Mouse (Mus musculus) forebrain, embryonic 16.5 days (tissue): ENCODE data around the gene Spata13. TPM values are rescaled to one million over a fixed set of nuclear protein-coding genes. Genes with fewer than 3 reads are reported as not detected.

Experiments used
- ATAC-seq: fragments of 200-750 bp; cut with Nextera tagmentation; 2 replicates; pipeline ENCODE4 v1.8.0; 2017; ENCODE audit warnings: mild to moderate bottlenecking, moderate library complexity
- H3K27ac ChIP-seq: fragments of 300-500 bp; sonication (generic); 2 replicates; pipeline ENCODE4 v1.5.1; 2014; ENCODE audit warnings: low read length, control low read depth
- H3K27me3 ChIP-seq: fragments of 300-500 bp; sonication (generic); replicated peaks from 2 replicates; pipeline ENCODE4 v1.6.1; 2014; ENCODE audit warnings: low read length; ENCODE audit not compliant: control insufficient read depth, insufficient read depth
- H3K36me3 ChIP-seq: fragments of 300-500 bp; sonication (generic); 2 replicates; pipeline ENCODE4 v1.6.1; 2014; ENCODE audit not compliant: control insufficient read depth, insufficient read depth
- H3K4me1 ChIP-seq: fragments of 300-500 bp; sonication (generic); replicated peaks from 2 replicates; pipeline ENCODE4 v1.6.1; 2014; ENCODE audit warnings: low read length; ENCODE audit not compliant: control insufficient read depth, insufficient read depth
- H3K4me2 ChIP-seq: fragments of 300-500 bp; sonication (generic); 2 replicates; pipeline ENCODE4 v1.6.1; 2014; ENCODE audit warnings: mild to moderate bottlenecking, low read length, control low read depth
- H3K4me3 ChIP-seq: fragments of 300-500 bp; sonication (generic); replicated peaks from 2 replicates; pipeline ENCODE4 v1.5.1; 2014; ENCODE audit warnings: mild to moderate bottlenecking, low read length, control low read depth
- H3K9ac ChIP-seq: fragments of 300-500 bp; sonication (generic); replicated peaks from 2 replicates; pipeline ENCODE4 v1.6.1; 2014; ENCODE audit warnings: low read depth, low read length, control low read depth
- H3K9me3 ChIP-seq: fragments of 300-500 bp; sonication (generic); 2 replicates; pipeline ENCODE4 v1.6.1; 2016; ENCODE audit warnings: low read length; ENCODE audit not compliant: control insufficient read depth
- WGBS: fragments of 180-500 bp; shearing (Covaris S2); extraction: QIAGEN DNeasy Blood & Tissue Kit; methylation state at CpG from one replicate; pipeline ENCODE4 v1.1.7; 2014; 5-methylcytosine and 5-hydroxymethylcytosine counted together
- polyA plus RNA-seq: library from polyadenylated mRNA; unstranded; fragments of >200 nt; fragmentation: Nextera tagmentation; extraction: Ambion mirVana; gene quantifications from 2 replicates; pipeline ENCODE4 v1.2.1, GENCODE M21; 2015

Spata13 gene
- polyA plus RNA-seq, 1 experiment from 2014 or later, result 41.8 TPM

- H3K9me3 ChIP-seq, result no peaks in the 10 kb centered on the region
- no peak overlapping the region for H3K9ac ChIP-seq
- peak overlapping the region; percentile 76 for H3K27ac ChIP-seq
- H3K4me3 ChIP-seq, result 0 out of 2 replicates have a peak overlapping the region, but pooled peaks have one; percentile 1
- H3K27me3 ChIP-seq, result no peaks in the 10 kb centered on the region
- H3K36me3 ChIP-seq, result no peaks in the 10 kb centered on the region
- WGBS, result 20% methylated on average over 10 of the region's 10 CpGs
- H3K4me1 ChIP-seq, result peaks cover 14% of the 10 kb centered on the region
- peak; percentile 73 for ATAC-seq
- H3K4me2 ChIP-seq, result peak overlapping the region; percentile 32
Observed at GRCm38 (mm10) chr14:60753801-60754126, 120.0 kb downstream of the Spata13 start.

GRCm38 (mm10) chr14:60754656-60755055 lies 120.9 kb downstream of the Spata13 start:
- Histone ChIP-seq H3K9ac (no peak overlapping the region), H3K27me3 (no peaks in the 10 kb centered on the region), H3K27ac (no peak overlapping the region), H3K9me3 (no peaks in the 10 kb centered on the region), H3K4me1 (peaks cover 14% of the 10 kb centered on the region), H3K4me2 (no peak overlapping the region), H3K4me3 (no peak overlapping the region), H3K36me3 (no peaks in the 10 kb centered on the region)
- ATAC-seq, result no peak
- WGBS, result 94% methylated on average over 5 of the region's 5 CpGs

DNA sequence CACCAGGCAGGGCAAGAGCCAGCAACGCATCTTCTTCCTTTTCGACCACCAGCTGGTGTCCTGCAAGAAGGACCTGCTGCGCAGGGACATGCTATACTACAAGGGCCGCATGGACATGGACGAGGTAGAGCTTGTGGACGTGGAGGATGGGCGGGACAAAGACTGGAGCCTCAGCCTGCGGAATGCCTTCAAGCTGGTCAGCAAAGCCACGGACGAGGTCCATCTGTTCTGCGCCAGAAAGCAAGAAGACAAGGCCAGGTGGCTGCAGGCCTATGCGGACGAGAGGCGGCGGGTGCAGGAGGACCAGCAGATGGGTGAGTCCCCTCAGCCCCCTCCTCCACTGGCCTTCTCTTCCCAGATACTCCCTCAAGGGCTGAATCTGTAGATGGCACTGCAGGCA lies 122.5 kb downstream of the Spata13 start:
- Histone ChIP-seq H3K27me3 (no peaks in the 10 kb centered on the region), H3K4me1 (peaks cover 14% of the 10 kb centered on the region), H3K36me3 (no peaks in the 10 kb centered on the region), H3K9ac (no peak overlapping the region), H3K9me3 (no peaks in the 10 kb centered on the region), H3K4me2 (no peak overlapping the region), H3K4me3 (no peak overlapping the region), H3K27ac (no peak overlapping the region)
- ATAC-seq, result no peak
- 94% methylated on average over 15 of the region's 15 CpGs for WGBS

- Histone ChIP-seq H3K27ac (no peak overlapping the region), H3K4me2 (no peak overlapping the region), H3K9me3 (no peaks in the 10 kb centered on the region), H3K9ac (no peak overlapping the region), H3K27me3 (no peaks in the 10 kb centered on the region), H3K4me1 (peaks cover 14% of the 10 kb centered on the region), H3K36me3 (no peaks in the 10 kb centered on the region), H3K4me3 (no peak overlapping the region)
- 95% methylated on average over 8 of the region's 8 CpGs for WGBS
- no peak for ATAC-seq
Observed at GRCm38 (mm10) chr14:60757265-60757664, 123.5 kb downstream of the Spata13 start.

DNA sequence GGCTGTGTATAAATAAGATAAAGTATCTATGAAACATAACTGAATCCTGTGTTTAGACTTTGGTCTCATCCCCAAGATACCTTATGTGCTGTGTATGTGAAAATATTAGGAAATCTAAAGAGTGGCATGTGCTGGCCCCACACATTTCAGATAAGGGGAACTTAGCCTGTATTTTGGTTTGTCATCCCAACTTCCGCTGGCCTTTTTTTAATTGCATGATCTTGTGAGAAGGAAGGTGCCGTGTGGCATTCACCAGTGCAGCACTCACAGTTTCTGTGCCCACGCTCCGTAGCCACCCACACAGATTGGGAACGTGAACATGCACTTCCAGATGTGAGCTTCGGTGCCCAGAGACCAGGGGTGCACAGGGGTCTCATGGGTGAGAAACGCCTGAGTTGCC lies 123.9 kb downstream of the Spata13 start:
- H3K9ac ChIP-seq, result no peak overlapping the region
- H3K4me2 ChIP-seq, result no peak overlapping the region
- no peak for ATAC-seq
- no peaks in the 10 kb centered on the region for H3K9me3 ChIP-seq
- no peak overlapping the region for H3K27ac ChIP-seq
- no peak overlapping the region for H3K4me3 ChIP-seq
- H3K36me3 ChIP-seq, result no peaks in the 10 kb centered on the region
- WGBS, result 94% methylated on average over 7 of the region's 7 CpGs
- H3K4me1 ChIP-seq, result peaks cover 13% of the 10 kb centered on the region
- no peaks in the 10 kb centered on the region for H3K27me3 ChIP-seq

GRCm38 (mm10) chr14:60759097-60759496 lies 125.3 kb downstream of the Spata13 start:
- no peak overlapping the region for H3K4me3 ChIP-seq
- WGBS, result 88% methylated on average over 8 of the region's 8 CpGs
- ATAC-seq, result no peak
- no peak overlapping the region for H3K4me2 ChIP-seq
- H3K9me3 ChIP-seq, result no peaks in the 10 kb centered on the region
- H3K27ac ChIP-seq, result no peak overlapping the region
- H3K9ac ChIP-seq, result no peak overlapping the region
- no peaks in the 10 kb centered on the region; the same call in 1 of the 2 replicates for H3K4me1 ChIP-seq
- H3K27me3 ChIP-seq, result no peaks in the 10 kb centered on the region
- H3K36me3 ChIP-seq, result no peaks in the 10 kb centered on the region

DNA sequence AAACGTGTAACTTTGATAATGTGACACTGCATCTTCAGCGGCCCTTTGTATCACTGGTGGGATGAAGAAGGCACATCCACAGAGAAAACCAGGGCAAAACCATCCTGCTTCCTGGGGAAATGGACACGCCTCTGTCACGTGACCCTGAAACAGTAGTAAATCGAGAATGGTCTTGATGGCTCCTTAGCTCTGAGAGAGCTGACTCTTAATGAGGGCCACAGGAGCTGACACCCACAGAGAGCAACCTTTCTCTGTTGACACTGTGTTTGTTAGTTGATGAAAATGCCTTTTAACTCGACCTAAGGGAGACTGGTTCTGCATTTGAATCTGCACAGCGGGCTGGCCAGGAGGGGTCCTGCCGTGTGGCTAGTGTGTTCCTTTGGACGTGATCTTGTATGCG lies 128.0 kb downstream of the Spata13 start:
- H3K4me3 ChIP-seq, result no peak overlapping the region
- ATAC-seq, result no peak
- H3K27ac ChIP-seq, result no peak overlapping the region
- H3K4me2 ChIP-seq, result no peak overlapping the region
- H3K4me1 ChIP-seq, result no peaks in the 10 kb centered on the region
- WGBS, result 68% methylated on average over 10 of the region's 10 CpGs
- no peaks in the 10 kb centered on the region for H3K27me3 ChIP-seq
- no peaks in the 10 kb centered on the region for H3K36me3 ChIP-seq
- no peak overlapping the region for H3K9ac ChIP-seq
- no peaks in the 10 kb centered on the region for H3K9me3 ChIP-seq

DNA sequence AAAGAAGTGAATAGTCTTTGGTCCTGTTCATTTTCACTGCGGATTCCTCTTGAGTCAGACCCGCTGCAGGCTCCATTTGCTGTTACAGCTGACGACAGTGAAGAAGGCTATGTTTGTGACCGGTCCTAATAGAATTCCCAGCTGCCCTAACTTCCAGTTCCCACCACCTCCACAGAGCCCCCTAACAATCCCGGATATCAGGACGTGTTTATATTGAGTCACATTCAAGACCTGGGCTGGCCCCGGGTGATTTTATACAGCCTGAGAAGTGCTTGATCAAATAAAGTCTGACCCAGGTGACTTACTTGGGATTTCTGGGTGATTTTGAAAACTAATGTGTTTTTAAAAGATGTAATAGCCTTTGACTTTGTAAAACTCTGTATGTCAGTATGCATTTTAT lies 129.0 kb downstream of the Spata13 start:
- H3K27me3 ChIP-seq, result no peaks in the 10 kb centered on the region
- H3K9me3 ChIP-seq, result no peaks in the 10 kb centered on the region
- no peaks in the 10 kb centered on the region for H3K36me3 ChIP-seq
- H3K4me1 ChIP-seq, result no peaks in the 10 kb centered on the region
- no peak overlapping the region for H3K27ac ChIP-seq
- H3K4me2 ChIP-seq, result no peak overlapping the region
- no peak overlapping the region for H3K9ac ChIP-seq
- no peak for ATAC-seq
- no peak overlapping the region for H3K4me3 ChIP-seq
- WGBS, result 72% methylated on average over 7 of the region's 7 CpGs

DNA sequence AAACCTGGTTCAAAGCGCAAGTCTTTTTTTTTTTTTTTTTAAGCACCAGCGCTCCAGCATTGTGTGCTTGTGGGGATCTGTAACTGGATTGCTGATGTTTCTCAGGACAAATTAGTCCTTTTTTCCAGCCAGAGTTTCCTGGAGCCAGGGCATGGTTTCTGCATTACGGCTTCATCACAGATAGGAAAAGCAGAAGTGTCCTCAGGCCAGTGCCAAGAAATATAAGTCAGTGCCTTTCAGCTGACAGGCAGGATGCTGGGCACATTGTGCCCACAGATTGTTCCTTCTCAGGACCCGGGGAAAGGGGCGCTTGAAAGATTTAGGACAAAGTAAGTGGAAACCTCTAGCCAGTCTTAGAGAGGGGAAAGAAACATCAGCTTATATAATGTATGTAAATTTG lies 129.9 kb downstream of the Spata13 start:
- H3K4me3 ChIP-seq, result no peak overlapping the region
- H3K4me2 ChIP-seq, result no peak overlapping the region
- WGBS, result 89% methylated on average over 5 of the region's 5 CpGs
- H3K36me3 ChIP-seq, result no peaks in the 10 kb centered on the region
- ATAC-seq, result no peak
- H3K9ac ChIP-seq, result no peak overlapping the region
- no peaks in the 10 kb centered on the region for H3K4me1 ChIP-seq
- H3K27ac ChIP-seq, result no peak overlapping the region
- no peaks in the 10 kb centered on the region for H3K9me3 ChIP-seq
- H3K27me3 ChIP-seq, result no peaks in the 10 kb centered on the region

DNA sequence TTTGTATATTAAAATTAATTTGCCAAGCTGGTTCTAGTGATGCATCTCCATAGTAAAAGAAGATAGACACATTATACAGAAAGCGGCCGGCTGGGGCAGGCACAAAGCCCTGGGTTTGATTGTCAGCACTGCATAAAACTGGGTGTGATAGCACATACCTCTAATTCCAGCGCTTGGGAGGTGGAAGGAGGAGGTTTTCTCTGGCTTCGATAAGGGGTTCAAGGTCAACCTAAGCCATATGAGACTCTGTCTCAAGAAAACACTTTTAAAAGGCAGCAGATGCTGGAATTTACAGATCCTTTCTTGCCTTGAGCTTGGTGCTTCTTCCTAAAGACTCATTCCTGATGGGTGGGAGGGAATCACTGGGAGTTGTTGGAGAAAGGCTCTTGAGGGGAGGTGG lies 130.7 kb downstream of the Spata13 start:
- 75% methylated on average over 4 of the region's 4 CpGs for WGBS

More for the DNA sequence above, 130.7 kb downstream of the Spata13 start:
- Histone ChIP-seq H3K9ac (no peak overlapping the region), H3K4me1 (no peaks in the 10 kb centered on the region), H3K4me2 (no peak overlapping the region), H3K36me3 (no peaks in the 10 kb centered on the region), H3K27ac (no peak overlapping the region), H3K4me3 (no peak overlapping the region), H3K9me3 (no peaks in the 10 kb centered on the region), H3K27me3 (no peaks in the 10 kb centered on the region)
- ATAC-seq, result no peak
